Mouse (Mus musculus): ENCODE results near the gene Fbxo5.

- TF ChIP-seq POLR2A (IDR thresholded peaks at IDR 0.05; ENCODE audit: borderline replicate concordance, extremely low read depth, low read depth, low read length) (no peak), CTCF (IDR thresholded peaks at IDR 0.05; ENCODE audit: insufficient read depth, low read length) (no peak)
Observed at GRCm38 (mm10) chr10:5803739-5804138, 1.7 kb downstream of the Fbxo5 start.
